Mouse (Mus musculus) testis, adult 2 months (tissue): ENCODE measurements around the gene Upk2. TPM values are rescaled to one million over a fixed set of nuclear protein-coding genes. Genes with fewer than 3 reads are reported as not detected.
"Not testable (repeated sequence)": the region's sequence is repeated elsewhere in the genome, so short reads cannot be mapped to it uniquely, and the experiment has no call there.

ENCODE experiments used
- H3K27ac ChIP-seq: fragments of 200-500 bp; 2 replicates; pipeline ENCODE4 v1.5.1; 2012; ENCODE audit warnings: low read depth, low read length; ENCODE audit not compliant: control insufficient read depth, insufficient read depth
- H3K27me3 ChIP-seq: fragments of 200-500 bp; 2 replicates; pipeline ENCODE4 v1.6.1; 2012; ENCODE audit warnings: mild to moderate bottlenecking, low read length, moderate library complexity; ENCODE audit not compliant: control insufficient read depth, insufficient read depth
- H3K36me3 ChIP-seq: fragments of 200-500 bp; 2 replicates; pipeline ENCODE4 v1.6.1; 2012; ENCODE audit warnings: mild to moderate bottlenecking, low read length; ENCODE audit not compliant: control insufficient read depth, insufficient read depth
- H3K4me1 ChIP-seq: fragments of 200-500 bp; 2 replicates; pipeline ENCODE4 v1.6.1; 2012; ENCODE audit warnings: low read length; ENCODE audit not compliant: control insufficient read depth, insufficient read depth
- H3K4me3 ChIP-seq: fragments of 200-500 bp; 2 replicates; pipeline ENCODE4 v1.5.1; 2012; ENCODE audit warnings: low read depth, mild to moderate bottlenecking, low read length, moderate library complexity, mixed read lengths; ENCODE audit not compliant: control insufficient read depth
- CTCF ChIP-seq: fragments of 200-500 bp; IDR thresholded peaks from 2 replicates; pipeline ENCODE4 v1.5.1; 2012; ENCODE audit warnings: low read depth, mild to moderate bottlenecking, inconsistent platforms, low read length, moderate library complexity; ENCODE audit not compliant: control insufficient read depth, insufficient read depth, insufficient replicate concordance
- POLR2A ChIP-seq: fragments of 200-500 bp; IDR thresholded peaks from 2 replicates; pipeline ENCODE4 v1.6.1; 2012; ENCODE audit warnings: low read depth, mild to moderate bottlenecking, inconsistent platforms, low read length, moderate library complexity; ENCODE audit not compliant: control insufficient read depth
- polyA plus RNA-seq: library from polyadenylated mRNA; depleted of rRNA; stranded (reverse); fragments of >200 nt; gene quantifications from 2 replicates; pipeline ENCODE4 v1.2.3, GENCODE M21; 2012

The Upk2 gene
- polyA plus RNA-seq, 1 experiment, result 2.2 TPM

DNA sequence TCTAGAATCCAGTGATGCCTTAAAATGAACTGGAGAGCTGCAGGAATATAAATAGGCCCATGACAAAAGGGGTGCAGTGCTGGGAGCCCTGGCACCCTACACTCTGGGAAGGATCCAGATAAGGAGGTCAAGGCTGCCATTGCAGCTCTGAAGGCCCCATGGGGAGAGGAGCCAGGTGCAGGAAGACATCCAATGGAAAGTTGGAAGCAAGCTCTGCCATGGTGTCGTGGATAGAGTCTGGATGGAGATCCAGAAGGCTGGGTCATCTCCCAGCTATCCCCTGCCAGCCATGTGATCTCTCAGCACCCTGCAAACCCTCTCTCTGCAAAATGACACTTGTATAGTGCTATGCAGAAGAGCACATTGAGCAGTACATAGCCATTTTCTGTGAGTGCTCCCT, 19.6 kb upstream of the Upk2 start:
- Histone ChIP-seq H3K4me3 (no peak overlapping the region), H3K4me1 (peaks cover 11% of the 10 kb centered on the region), H3K27ac (no peak overlapping the region), H3K27me3 (no peaks in the 10 kb centered on the region), H3K36me3 (no peaks in the 10 kb centered on the region)
- TF ChIP-seq POLR2A (no peak), CTCF (no peak)

DNA sequence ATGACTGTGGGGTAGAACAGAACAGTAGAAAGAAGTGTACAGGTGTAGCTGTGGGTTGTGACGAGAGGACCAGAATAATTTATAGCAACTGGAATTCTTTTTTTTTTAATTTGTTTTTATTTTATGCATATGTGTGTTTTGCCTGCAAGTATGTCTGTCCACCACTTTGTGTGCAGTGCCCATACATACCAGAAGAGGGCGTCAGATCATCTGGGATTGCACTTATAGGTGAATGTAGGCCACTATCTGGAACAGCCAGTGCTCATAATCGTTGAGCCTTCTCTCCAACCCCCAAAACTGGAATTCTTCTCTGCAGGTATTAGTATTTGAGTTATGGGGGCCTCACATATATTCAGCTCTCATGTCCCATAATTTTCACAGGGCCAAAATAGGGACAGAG, 18.4 kb upstream of the Upk2 start:
- no peak overlapping the region for H3K27ac ChIP-seq
- H3K36me3 ChIP-seq, result no peaks in the 10 kb centered on the region
- H3K4me1 ChIP-seq, result peaks cover 8% of the 10 kb centered on the region
- TF ChIP-seq POLR2A, result no peak
- no peak for TF ChIP-seq CTCF
- H3K4me3 ChIP-seq, result no peak overlapping the region
- H3K27me3 ChIP-seq, result no peaks in the 10 kb centered on the region

DNA sequence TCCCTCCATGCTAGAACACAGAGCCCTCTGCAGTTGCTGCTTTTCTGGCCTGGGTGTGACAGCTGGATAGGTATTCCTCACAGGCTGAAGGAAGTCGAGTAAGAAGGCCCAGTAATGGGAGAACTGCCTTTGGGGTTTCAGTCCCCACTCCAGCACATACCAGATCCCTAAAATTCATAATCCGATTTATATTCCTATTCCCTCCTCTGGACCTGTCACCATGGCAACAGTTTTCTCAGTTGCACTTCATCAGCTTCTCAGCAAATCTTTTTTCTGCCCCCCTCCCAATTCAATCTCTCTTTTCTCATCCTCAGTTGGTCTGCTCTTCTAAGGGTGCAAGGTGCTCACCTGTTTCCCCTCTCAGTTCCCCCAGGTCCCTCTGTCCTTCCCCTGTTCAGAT, 14.0 kb upstream of the Upk2 start:
- no peak overlapping the region for H3K4me3 ChIP-seq
- H3K4me1 ChIP-seq, result no peaks in the 10 kb centered on the region
- no peaks in the 10 kb centered on the region for H3K27me3 ChIP-seq
- H3K27ac ChIP-seq, result no peak overlapping the region
- no peak for TF ChIP-seq POLR2A
- no peak for TF ChIP-seq CTCF
- H3K36me3 ChIP-seq, result no peaks in the 10 kb centered on the region

DNA sequence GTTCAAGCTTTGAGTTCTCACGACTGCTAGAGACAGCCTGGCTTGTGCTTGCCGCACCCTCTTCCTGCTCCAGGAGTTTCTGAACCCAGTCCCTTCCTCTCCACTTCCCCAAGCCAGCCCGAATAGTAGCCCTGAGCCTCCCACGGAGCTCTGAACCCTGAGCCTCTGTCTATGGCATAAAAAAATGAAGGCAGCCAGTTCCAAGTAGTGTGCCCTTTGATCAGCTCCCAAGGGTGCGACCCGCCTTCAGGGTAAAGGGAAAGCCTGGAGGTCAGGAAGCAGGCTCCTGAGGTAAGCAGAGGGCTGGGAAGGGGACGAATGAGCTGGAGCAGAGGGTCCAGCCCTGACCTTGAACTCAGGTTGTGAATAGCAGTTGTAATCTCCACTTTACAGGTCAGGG, 13.4 kb upstream of the Upk2 start:
- H3K4me3 ChIP-seq, result no peak overlapping the region
- H3K27me3 ChIP-seq, result no peaks in the 10 kb centered on the region
- no peaks in the 10 kb centered on the region for H3K36me3 ChIP-seq
- H3K4me1 ChIP-seq, result no peaks in the 10 kb centered on the region
- no peak overlapping the region for H3K27ac ChIP-seq
- TF ChIP-seq POLR2A (no peak), CTCF (no peak)

DNA sequence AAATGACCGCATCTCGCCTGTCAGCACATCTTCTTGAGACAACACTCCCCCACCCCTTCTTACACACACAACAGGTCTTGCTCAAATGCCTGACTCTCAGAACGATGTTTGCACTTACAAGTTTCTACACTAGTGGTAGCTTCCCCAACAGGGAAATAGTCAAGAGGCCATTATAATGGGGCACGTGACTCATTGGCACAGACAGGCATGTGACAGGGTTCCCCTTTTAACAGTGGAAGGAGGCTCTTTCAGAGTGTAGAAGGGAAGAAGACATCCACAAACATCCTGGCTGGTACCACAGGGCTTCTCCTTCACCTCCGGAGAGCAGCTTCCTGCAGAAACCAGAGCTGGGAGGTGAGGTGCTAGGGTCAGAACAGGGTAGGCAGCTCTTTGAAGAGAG, 7.2 kb upstream of the Upk2 start:
- no peaks in the 10 kb centered on the region for H3K36me3 ChIP-seq
- no peak overlapping the region for H3K27ac ChIP-seq
- TF ChIP-seq CTCF (no peak), POLR2A (no peak)
- H3K27me3 ChIP-seq, result no peaks in the 10 kb centered on the region
- no peaks in the 10 kb centered on the region for H3K4me1 ChIP-seq
- H3K4me3 ChIP-seq, result no peak overlapping the region

DNA sequence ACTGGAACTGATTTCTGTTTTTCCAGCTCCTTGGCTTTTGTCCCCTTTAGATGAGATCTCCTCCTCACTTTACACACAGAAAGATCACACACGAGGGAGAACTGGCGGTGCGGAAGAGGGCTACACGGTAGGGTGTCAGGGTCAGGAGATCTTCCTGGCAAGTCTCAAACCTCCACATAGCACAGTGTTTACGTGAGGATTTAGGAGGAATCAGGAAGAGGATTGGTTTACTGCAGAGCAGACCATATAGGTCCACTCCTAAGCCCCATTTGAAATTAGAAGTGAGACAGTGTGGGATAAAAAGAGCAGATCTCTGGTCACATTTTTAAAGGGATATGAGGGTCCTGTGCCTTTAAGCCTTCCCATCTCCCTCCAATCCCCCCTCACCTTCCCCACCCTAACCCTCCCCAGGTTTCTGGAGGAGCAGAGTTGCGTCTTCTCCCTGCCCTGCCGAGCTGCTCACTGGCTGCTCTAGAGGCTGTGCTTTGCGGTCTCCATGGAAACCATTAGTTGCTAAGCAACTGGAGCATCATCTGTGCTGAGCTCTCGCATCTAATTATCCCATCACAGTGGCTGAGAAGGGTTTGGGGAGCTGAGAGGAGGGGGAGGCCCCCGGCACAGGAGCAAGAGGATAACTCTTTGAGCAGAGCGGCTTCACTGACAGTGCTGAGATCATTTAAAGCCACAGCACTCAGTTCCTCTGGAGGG, 2.4 kb upstream of the Upk2 start:
- H3K27ac ChIP-seq, result peak overlapping the region; percentile 29; the same call in 1 of the 2 replicates

DNA sequence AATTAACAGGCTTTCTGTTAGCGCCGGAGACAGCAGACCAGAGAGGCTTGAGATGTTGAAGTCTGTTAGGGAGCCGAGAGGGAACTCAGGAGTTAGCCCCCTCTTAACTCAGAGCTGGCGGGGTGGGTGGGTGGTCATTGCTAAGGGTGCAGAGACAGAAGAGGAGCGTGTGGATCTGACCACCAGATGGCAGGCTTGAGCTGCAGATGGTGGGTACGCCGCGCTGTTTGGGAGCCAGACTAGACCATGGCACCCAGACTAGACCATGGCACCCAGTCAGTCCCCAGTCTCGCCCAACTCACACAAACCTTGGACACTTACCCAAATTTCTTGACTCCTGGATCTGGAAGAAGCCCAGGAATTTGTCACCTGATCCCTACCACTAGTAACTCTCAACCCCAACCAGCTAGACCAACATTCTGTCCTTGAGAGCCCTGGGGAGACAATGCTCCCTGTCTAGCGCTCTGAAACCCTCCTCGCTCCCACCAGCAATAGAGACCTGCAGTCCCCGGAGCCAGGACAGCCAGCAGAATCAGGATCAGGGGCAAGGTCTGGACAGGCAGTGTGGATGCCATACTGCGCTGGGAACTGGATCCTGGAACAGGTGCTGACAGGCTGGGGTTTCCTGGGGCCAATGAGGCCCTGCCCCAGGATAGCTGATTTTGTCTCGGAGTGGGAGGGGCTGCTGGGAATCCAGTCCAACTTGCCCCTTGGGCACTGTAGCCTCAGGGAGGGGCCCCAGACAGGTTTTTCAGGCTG, 465 bp downstream of the Upk2 start:
- TF ChIP-seq CTCF (peak; percentile 92), POLR2A (no peak)
- Histone ChIP-seq H3K36me3 (no peaks in the 10 kb centered on the region), H3K27me3 (no peaks in the 10 kb centered on the region), H3K4me1 (peaks cover 11% of the 10 kb centered on the region), H3K4me3 (peak overlapping the region; percentile 63), H3K27ac (no peak overlapping the region)

More for the DNA sequence above, 2.4 kb upstream of the Upk2 start:
- no peaks in the 10 kb centered on the region for H3K36me3 ChIP-seq
- TF ChIP-seq CTCF, result no peak
- peak; percentile 67; the same call in 1 of the 2 replicates for TF ChIP-seq POLR2A
- H3K27me3 ChIP-seq, result no peaks in the 10 kb centered on the region
- H3K4me1 ChIP-seq, result peaks cover 11% of the 10 kb centered on the region
- peak overlapping the region; percentile 66 for H3K4me3 ChIP-seq

DNA sequence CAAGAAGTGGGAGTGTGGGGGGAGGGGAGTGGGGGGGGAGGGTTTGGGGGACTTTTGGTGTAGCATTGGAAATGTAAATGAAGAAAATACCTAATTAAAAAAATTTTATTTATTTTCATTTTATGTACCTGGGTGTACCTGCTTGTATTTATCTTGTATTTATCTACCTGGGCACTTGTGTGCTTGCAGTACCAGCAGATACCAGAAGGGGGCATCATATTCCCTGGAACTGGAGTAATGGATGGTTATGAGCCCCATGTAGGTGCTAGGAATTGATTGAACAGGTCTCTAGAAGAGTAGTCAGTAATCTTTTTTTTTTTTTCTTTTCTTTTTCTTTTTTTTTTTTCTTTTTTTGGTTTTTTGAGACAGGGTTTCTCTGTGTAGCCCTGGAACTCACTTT, 4.4 kb downstream of the Upk2 start:
- peaks cover 10% of the 10 kb centered on the region for H3K4me1 ChIP-seq
- no peaks in the 10 kb centered on the region for H3K27me3 ChIP-seq
- H3K27ac ChIP-seq, result no peak overlapping the region
- TF ChIP-seq CTCF (no peak), POLR2A (no peak)
- no peak overlapping the region for H3K4me3 ChIP-seq
- H3K36me3 ChIP-seq, result no peaks in the 10 kb centered on the region

DNA sequence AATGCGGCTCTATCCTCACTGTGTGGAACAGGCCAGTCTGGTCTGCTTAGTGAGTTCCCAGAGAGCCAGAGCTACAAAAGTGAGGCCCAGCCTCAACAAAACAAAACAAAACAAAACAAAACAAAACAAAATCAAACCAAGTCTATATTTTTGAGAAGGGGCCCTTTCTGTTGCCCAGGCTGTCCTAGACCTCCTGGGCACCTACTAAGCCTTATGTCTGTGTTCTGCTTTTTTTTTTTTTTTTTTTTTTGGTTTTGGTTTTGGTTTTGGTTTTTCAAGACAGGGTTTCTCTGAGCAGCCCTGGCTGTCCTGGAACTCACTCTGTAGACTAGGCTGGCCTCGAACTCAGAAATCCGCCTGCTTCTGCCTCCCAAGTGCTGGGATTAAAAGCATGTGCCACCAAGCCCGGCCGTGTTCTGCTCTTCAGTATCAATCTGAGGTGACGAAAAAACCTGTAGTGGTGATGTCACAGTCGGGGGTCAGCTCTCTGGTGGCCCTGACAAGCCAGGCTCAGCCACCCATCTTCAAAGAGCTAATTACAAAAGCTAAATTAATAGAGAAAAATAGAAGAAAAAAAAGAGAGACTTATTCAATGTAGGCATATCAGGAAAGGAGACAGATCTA, 10.3 kb downstream of the Upk2 start:
- not testable (repeated sequence) for H3K4me1 ChIP-seq, H3K4me3 ChIP-seq

More for the DNA sequence above, 10.3 kb downstream of the Upk2 start:
- not testable (repeated sequence) for H3K36me3 ChIP-seq, H3K27ac ChIP-seq, H3K27me3 ChIP-seq
